Mouse (Mus musculus): ENCODE results near the gene Dot1l. TPM values are rescaled to one million over a fixed set of nuclear protein-coding genes. Genes with fewer than 3 reads are reported as not detected.

Gene Dot1l
- total RNA-seq, 2 experiments from 2014 or later: 59.1 to 66.7 TPM

DNA sequence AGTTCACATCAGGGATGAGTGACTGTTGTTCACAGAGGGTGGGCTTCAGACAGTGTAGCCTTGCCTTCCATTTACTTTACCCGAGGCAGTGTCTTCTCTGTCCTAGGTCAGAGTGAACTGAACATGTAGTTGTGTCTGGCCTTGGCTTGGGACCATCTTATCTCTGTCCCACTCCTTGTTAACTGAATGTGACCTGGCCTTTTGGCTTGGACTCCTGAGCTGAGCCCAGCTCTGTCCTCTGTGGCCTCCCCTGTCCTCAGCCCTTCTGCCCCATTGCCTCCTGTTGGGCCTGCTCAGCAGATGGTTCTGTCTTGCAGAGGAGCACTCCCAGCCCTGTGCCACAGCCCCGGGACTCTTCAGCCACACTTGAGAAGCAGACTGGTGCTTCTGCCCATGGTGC lies 32.5 kb downstream of the Dot1l start:
- intact Hi-C loops (cut with DNase I): no loop called here
- no peak for DNase-seq (ENCODE audit: low spot score in 2 of 2)

- DNase-seq (ENCODE audit: low spot score in 2 of 2): no peak
Observed at GRCm38 (mm10) chr10:80790761-80791404, 35.9 kb downstream of the Dot1l start.

GRCm38 (mm10) chr10:80791476-80792174 lies 36.6 kb downstream of the Dot1l start:
- intact Hi-C loops (cut with DNase I): no loop called here
- no peak for DNase-seq (ENCODE audit: low spot score in 2 of 2)

More at GRCm38 (mm10) chr10:80790761-80791404, 35.9 kb downstream of the Dot1l start:
- intact Hi-C loops (cut with DNase I): no loop called here

GRCm38 (mm10) chr10:80792175-80793032 lies 37.4 kb downstream of the Dot1l start:
- no peak for DNase-seq (ENCODE audit: low spot score in 2 of 2)
- intact Hi-C loops (cut with DNase I): no loop called here

- intact Hi-C loops (cut with DNase I): no loop called here
- no peak for DNase-seq (ENCODE audit: low spot score in 2 of 2)
Observed at GRCm38 (mm10) chr10:80793033-80793784, 38.2 kb downstream of the Dot1l start.

- intact Hi-C loops (cut with DNase I): no loop called here
- no peak for DNase-seq (ENCODE audit: low spot score in 2 of 2)
Observed at GRCm38 (mm10) chr10:80793803-80794202, 38.8 kb downstream of the Dot1l start.

DNA sequence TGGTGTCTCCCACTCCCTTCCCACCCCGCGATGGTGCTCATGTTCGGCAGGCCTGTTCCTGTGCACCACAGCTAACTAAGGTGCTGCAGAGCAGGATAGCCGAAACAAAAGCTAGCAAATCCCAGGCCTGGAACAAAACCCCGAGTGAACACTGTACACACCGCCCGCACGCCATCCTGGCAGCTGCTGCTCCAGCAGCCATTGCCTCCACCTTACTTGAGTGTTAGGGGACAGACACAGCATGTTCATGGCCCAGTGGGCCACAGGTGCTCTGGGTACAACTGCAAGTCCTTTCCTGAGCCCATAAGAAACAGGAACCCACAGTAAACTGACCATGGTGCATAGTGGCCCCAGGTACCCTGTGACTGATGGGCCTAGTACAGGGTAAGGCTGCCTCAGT lies 39.7 kb downstream of the Dot1l start:
- intact Hi-C loops (cut with DNase I): no loop called here

DNA sequence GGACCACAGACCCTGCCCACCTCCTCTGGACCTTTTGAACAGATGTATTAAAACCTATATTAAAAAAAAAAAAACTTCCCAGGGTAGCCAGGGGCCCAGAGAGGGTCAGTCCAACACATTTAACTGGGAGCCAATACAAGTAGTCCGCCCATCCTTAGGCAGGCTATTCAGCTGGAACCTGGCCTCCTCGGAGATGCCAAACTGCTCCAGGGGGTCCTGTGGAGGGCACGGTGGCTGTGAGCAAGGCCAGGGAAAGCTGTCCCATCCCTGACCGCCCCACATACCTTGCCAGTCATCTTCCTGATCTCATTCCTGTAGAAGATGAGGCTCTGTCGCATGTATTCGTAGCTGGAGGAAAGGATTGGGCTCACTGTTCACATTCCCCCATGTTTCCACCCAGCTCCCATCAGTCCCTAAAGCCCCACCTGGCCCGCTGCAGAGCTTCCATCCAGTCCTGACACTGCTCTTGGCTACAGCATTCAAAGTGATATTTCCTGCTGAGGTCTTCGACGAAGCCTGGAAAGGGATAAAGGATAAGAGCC lies 41.4 kb downstream of the Dot1l start:
- intact Hi-C loops (cut with DNase I): no loop called here
- no peak for DNase-seq (ENCODE audit: low spot score in 2 of 2)

More for the DNA sequence above, 39.7 kb downstream of the Dot1l start:
- DNase-seq (ENCODE audit: low spot score in 2 of 2): no peak

GRCm38 (mm10) chr10:80797186-80798149 lies 42.5 kb downstream of the Dot1l start:
- intact Hi-C loops (cut with DNase I): no loop called here
- no peak for DNase-seq (ENCODE audit: low spot score in 2 of 2)

DNA sequence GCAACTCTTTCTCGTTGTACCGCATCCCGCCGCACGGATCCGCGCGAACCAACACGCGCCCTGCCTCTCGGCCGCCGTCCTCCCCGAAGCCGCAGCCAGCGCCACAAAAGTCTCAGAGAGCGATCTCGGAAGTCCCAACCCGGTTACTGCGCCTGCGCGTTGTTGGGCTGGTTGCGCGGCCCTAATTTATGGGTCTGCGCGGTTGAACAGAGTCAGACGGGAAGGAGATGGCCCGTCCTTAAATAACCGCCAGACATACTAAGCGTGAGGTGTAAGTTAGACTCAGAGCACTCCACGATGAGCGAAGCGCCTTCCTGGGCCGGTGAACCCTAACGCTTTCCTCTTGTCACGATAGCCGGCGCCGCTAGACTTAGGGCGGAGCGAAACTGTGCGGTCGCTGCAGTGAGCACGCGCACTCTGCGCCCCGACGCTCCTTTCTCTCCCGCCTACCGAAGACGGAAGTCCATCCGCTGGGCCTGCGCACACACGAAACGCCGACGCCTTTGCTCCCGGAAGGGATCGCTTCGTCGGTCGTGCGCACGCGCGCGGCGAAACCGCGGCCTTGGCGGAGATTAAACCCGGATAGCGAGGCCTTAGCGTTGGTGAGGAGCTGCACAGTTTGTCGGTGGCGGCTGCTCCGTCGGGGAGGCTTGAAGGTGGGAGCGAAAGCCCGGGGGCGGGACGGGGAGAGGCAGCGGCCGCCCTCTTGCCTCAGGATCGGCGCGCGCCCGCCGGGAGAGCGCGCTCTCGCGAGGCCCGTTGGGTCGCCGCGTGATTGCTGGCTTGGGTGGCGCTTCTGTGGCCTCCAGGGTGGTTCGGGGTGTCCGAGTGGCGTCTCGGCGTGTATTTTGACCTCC lies 43.4 kb downstream of the Dot1l start, which contains the start of the genes Sf3a2 and Plekhj1:
Gene Sf3a2, plus strand, starts transcription at position 49 of the 857 bp plus-strand sequence.
Gene Plekhj1, minus strand, starts transcription at position 477 of the 857 bp plus-strand sequence.
- DNase-seq (ENCODE audit: low spot score in 2 of 2): peak; percentile 96
- intact Hi-C loops (cut with DNase I): no loop called here

DNA sequence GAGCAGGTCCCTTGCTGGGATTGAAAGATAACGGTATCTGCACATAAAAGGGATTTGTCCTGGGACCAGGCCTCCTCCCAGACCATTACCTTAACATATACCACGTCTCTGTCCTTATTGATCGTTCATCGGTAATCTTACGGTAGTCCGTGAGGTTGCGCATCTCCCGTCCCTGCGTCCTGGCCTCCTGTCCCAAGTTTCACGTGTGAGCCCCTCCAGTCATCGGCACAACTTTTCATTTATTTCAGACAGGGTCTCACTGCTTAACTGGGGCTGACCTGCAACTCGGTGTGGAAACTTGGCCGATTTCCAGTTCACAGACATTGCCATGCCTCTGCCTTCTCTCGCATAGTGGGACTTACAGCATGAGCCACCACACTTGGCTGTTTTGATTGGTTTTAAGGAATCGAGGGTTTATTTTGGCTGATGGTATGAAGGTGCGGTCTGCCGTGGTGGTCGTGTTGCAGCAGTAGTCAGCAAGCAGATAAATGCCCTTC lies 44.1 kb downstream of the Dot1l start:
- DNase-seq (ENCODE audit: low spot score in 2 of 2): no peak
- intact Hi-C loops (cut with DNase I): no loop called here

- intact Hi-C loops (cut with DNase I): no loop called here
- DNase-seq (ENCODE audit: low spot score in 2 of 2): no peak
Observed at GRCm38 (mm10) chr10:80802204-80802912, 47.4 kb downstream of the Dot1l start.

DNA sequence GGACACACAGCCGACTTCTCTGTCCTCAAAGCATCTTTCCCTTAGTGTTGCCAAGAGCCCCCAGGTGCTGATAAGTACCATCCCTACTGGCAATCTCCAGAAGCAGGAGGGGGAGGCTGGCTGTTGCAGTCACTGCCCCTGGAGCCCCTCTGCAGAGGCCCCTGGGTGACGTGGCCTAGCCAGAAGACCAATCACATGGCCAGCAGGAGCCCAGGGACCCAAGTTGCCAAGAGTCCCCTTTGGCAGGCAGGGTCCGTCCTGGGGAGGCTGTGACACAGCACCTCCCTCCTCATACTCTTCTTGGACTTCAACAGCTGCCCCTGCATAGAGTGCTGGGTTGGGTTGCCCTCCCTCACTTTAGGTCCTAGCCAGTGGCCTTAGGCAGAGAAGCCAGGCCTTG lies 48.0 kb downstream of the Dot1l start:
- DNase-seq (ENCODE audit: low spot score in 2 of 2): no peak
- intact Hi-C loops (cut with DNase I): no loop called here

- intact Hi-C loops (cut with DNase I): no loop called here
- no peak for DNase-seq (ENCODE audit: low spot score in 2 of 2)
Observed at GRCm38 (mm10) chr10:80804340-80804739, 49.3 kb downstream of the Dot1l start.

DNA sequence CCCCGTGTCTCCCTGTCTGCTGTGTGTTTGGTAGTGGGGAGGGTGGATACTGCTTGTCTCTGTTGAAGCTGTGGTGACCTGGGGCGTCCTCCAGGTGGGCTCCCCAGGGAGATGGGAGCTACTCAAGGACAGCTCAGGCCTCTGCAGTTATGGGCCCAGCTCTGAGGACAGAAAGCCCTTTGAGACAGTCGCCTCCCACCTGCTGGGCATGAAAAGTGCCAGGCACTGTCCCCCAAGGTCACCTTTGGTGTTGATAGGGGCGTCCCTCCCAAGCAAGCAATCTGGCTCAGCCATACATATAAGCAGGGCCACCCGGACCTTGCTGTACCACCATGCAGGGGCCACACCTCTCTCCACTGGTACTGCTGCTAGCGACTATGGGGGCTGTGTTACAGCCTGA lies 49.9 kb downstream of the Dot1l start, which contains the start of gene Amh:
Gene Amh, plus strand, starts transcription at position 328 of the 400 bp plus-strand sequence.
- DNase-seq (ENCODE audit: low spot score in 2 of 2): no peak
- intact Hi-C loops (cut with DNase I): loop anchor here (5.0 kb wide), 1 partner anchor 72 kb away; no protein-coding TSS in a partner anchor

DNA sequence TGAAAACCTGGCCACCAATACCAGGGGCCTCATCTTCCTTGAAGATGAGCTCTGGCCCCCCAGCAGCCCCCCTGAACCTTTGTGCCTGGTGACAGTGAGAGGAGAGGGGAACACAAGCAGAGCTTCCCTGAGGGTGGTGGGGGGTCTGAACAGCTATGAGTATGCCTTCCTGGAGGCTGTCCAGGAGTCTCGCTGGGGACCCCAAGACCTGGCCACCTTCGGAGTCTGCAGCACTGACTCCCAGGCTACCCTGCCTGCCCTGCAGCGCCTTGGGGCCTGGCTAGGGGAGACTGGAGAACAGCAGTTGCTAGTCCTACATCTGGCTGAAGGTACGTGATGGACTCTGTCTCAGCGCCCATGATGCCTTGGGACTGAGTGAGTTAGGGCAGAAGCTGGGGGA lies 50.3 kb downstream of the Dot1l start:
- DNase-seq (ENCODE audit: low spot score in 2 of 2): no peak

More for the DNA sequence above, 50.3 kb downstream of the Dot1l start:
- intact Hi-C loops (cut with DNase I): loop anchor here (5.0 kb wide), 1 partner anchor 72 kb away; no protein-coding TSS in a partner anchor
